Mouse (Mus musculus) liver, adult 2 months (tissue): Measurements from ENCODE around the gene Cplx2. TPM values are rescaled to one million over a fixed set of nuclear protein-coding genes. Genes with fewer than 3 reads are reported as not detected.

ENCODE experiments used
- DNase-seq: peaks from one replicate; pipeline ENCODE4 v3.0.0-alpha.2; 2011; ENCODE audit warnings: low read depth, low spot score; ENCODE audit errors: extremely low read depth
- H3K27ac ChIP-seq: fragments of 200-500 bp; replicated peaks from 2 replicates; pipeline ENCODE4 v1.5.1; 2012; ENCODE audit warnings: low read depth, mild to moderate bottlenecking, control low read depth, inconsistent platforms, low read length; ENCODE audit not compliant: insufficient read depth
- H3K27me3 ChIP-seq: fragments of 200-500 bp; 2 replicates; pipeline ENCODE4 v1.6.1; 2012; ENCODE audit warnings: mild to moderate bottlenecking, moderate library complexity, low read length, inconsistent platforms; ENCODE audit not compliant: control insufficient read depth, insufficient read depth
- H3K36me3 ChIP-seq: fragments of 200-500 bp; 2 replicates; pipeline ENCODE4 v1.6.1; 2012; ENCODE audit warnings: low read length, inconsistent platforms; ENCODE audit not compliant: control insufficient read depth, insufficient read depth
- H3K4me1 ChIP-seq: fragments of 200-500 bp; 2 replicates; pipeline ENCODE4 v1.6.1; 2011; ENCODE audit warnings: low read length; ENCODE audit not compliant: control insufficient read depth, insufficient read depth
- H3K4me3 ChIP-seq: fragments of 200-500 bp; 2 replicates; pipeline ENCODE4 v1.5.1; 2011; ENCODE audit warnings: low read depth, mild to moderate bottlenecking, control low read depth, low read length, moderate library complexity; ENCODE audit not compliant: insufficient read depth
- H3K79me2 ChIP-seq: fragments of 200-500 bp; 2 replicates; pipeline ENCODE4 v1.6.1; 2012; ENCODE audit warnings: inconsistent platforms, mild to moderate bottlenecking, low read length, moderate library complexity; ENCODE audit not compliant: control insufficient read depth, insufficient read depth
- H3K9ac ChIP-seq: fragments of 200-500 bp; 2 replicates; pipeline ENCODE4 v1.6.1; 2012; ENCODE audit warnings: low read depth, mild to moderate bottlenecking, control low read depth, inconsistent platforms, low read length
- CTCF ChIP-seq: fragments of 200-500 bp; IDR thresholded peaks from 2 replicates; pipeline ENCODE4 v1.5.1; 2011; ENCODE audit warnings: low read depth, low read length, control low read depth
- POLR2A ChIP-seq: fragments of 200-500 bp; IDR thresholded peaks from 2 replicates; pipeline ENCODE4 v1.6.1; 2011; ENCODE audit warnings: low read length, control low read depth; ENCODE audit not compliant: insufficient read depth; ENCODE audit errors: extremely low read depth
- WGBS: fragments of 180-500 bp; shearing (Covaris S2); methylation state at CpG from one replicate; pipeline ENCODE4 v1.1.7; 2018; 5-methylcytosine and 5-hydroxymethylcytosine counted together
- polyA plus RNA-seq: library from polyadenylated mRNA; depleted of rRNA; stranded (reverse); fragments of >200 nt; gene quantifications from 2 replicates; pipeline ENCODE4 v1.2.3, GENCODE M21; 2012
- total RNA-seq: library from RNA; depleted of rRNA; stranded (reverse); fragments of >200 nt; gene quantifications from 2 replicates; pipeline ENCODE4 v1.2.3, GENCODE M21; 2014

Cplx2 gene
- total and polyA plus RNA-seq, 2 experiments, result 0.37 to 0.57 TPM

DNA sequence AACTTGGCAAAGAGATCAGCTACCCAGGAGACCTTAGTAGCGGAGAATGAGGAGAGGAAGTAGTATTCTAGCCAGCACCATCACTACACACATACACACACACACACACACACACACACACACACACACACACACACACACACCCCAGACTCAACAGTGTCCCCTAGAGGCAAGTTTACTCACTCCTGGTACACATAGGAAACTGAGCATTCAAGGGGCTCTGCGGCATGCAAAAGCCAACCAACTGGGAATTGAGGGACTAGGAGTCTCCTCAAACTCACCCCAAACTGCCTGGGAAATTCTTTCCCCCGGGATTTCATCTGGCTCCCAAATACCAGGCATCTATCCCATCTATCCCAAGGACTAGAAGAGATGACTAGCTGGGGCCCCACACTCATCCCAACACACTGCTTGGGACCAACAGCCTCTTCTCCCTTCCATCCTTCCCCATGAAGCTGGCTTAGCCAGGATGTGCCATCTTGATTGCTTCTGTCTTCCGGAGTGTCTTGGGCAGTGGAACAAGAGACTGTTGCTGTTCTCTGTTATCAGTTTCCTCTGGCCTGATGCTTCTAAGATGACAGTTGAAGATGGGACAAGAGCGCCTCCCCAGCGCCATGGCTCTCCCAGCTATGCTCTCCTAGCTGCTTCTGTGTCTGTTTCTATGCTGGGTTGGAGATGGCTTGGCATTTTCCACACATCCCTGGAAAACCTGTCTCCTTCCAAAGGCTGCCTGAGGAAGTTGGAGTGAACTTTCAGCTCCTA lies 44.3 kb upstream of the Cplx2 start:
- WGBS, result 85% methylated on average over 6 of the region's 6 CpGs
- Histone ChIP-seq H3K27ac (no peak overlapping the region), H3K9ac (no peak overlapping the region), H3K79me2 (no peaks in the 10 kb centered on the region), H3K36me3 (no peaks in the 10 kb centered on the region), H3K4me3 (no peak overlapping the region), H3K27me3 (no peaks in the 10 kb centered on the region), H3K4me1 (no peaks in the 10 kb centered on the region)
- TF ChIP-seq POLR2A, result no peak
- no peak for TF ChIP-seq CTCF
- no peak for DNase-seq

DNA sequence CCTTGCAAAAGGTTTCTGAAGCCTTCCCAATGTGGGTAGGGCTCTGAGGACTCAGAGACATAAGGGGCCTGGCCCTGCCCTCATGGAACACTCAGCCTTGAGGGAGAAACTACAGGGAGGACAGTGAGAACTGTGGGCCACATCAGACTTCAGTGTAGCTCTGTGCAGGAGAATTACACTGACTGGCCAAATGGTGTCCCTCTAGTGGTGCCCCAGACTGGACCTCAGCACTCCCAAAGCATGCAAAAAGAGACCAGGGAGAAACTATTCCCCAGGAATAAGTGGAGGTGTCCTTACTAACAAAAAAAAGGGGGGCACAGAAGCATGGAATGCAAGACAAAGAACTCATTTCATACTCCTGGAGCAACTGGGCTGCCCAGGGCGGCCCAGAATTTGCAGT lies 43.1 kb upstream of the Cplx2 start:
- DNase-seq, result no peak
- WGBS, result 93% methylated on average over 1 of the region's 1 CpGs
- Histone ChIP-seq H3K4me3 (no peak overlapping the region), H3K27me3 (no peaks in the 10 kb centered on the region), H3K36me3 (no peaks in the 10 kb centered on the region), H3K4me1 (no peaks in the 10 kb centered on the region), H3K9ac (no peak overlapping the region), H3K79me2 (no peaks in the 10 kb centered on the region), H3K27ac (no peak overlapping the region)
- no peak for TF ChIP-seq POLR2A
- no peak for TF ChIP-seq CTCF

DNA sequence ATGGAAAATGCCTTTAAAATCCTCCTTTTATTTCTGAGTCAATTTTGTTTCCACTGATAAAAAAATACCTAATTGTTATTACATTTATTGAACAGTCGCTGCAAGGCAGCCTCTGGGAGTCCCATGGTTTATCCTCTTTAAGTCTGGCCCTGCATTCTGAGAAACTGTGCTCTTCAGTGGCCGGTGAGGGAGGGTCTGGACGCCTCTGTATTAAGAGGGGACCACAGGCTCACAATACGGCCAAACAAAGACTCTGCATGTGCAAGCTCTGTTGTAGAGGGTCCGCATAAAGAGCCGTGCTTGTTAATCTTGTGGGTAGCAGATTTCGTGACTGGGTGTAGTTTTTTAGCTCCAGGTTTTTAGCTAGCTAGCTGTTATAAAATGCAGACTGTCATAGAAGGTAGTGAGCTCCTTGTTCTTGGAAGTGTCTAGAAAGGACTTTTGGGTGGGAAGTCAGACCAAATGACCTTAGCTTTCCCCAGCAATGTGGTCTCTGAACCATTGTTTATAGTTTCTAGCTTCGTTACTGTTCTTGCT lies 42.1 kb upstream of the Cplx2 start:
- H3K36me3 ChIP-seq, result no peaks in the 10 kb centered on the region
- 78% methylated on average over 8 of the region's 8 CpGs for WGBS
- TF ChIP-seq CTCF (no peak), POLR2A (no peak)

DNA sequence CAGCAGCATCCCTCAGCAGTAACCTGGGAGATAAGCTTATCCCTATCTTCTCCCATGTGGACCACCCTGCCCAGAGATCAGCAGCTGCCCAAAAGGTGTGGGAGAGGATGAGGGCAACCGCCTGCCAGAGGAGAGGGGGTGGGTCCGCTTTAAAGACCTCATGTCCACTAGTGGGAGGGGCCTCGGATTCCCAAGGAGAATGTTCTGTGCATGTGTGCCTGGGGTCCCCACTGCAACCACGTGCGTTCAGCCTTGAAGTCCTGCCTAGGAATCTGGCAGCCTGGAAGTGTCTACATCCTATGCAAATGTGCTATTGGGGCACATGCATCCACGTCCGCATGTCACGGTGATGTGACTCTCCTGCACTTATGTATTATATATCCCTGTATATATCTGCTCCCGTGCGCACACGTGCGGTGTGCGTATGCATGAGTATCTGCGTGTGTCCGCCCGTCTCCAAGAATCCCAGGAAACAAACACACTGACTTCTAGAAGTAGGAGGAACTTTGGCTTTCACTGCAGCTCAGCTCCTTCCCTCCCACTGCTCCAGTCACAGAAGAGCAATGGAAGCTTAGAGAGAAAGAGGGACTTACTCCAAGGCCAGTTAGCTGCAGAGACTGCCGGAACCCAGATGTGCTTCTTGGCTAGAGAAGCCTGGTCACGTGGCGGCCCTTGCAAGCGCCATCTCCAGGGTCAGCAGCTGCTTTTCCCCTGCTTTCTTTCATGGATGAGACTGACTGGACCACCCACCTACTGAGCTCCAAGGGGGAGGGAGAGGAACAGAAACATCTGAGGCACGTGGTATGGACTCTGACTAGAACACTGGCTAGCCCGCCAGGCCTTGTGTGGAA lies 39.1 kb upstream of the Cplx2 start:
- Histone ChIP-seq H3K79me2 (no peaks in the 10 kb centered on the region), H3K4me3 (no peak overlapping the region), H3K4me1 (no peaks in the 10 kb centered on the region), H3K36me3 (no peaks in the 10 kb centered on the region), H3K9ac (no peak overlapping the region), H3K27ac (no peak overlapping the region), H3K27me3 (no peaks in the 10 kb centered on the region)
- WGBS, result 84% methylated on average over 22 of the region's 22 CpGs
- DNase-seq, result peak; percentile 9
- TF ChIP-seq POLR2A (no peak), CTCF (no peak)

More for the DNA sequence above, 42.1 kb upstream of the Cplx2 start:
- Histone ChIP-seq H3K27me3 (no peaks in the 10 kb centered on the region), H3K4me3 (no peak overlapping the region), H3K79me2 (no peaks in the 10 kb centered on the region), H3K9ac (no peak overlapping the region), H3K4me1 (no peaks in the 10 kb centered on the region), H3K27ac (no peak overlapping the region)
- DNase-seq, result no peak

DNA sequence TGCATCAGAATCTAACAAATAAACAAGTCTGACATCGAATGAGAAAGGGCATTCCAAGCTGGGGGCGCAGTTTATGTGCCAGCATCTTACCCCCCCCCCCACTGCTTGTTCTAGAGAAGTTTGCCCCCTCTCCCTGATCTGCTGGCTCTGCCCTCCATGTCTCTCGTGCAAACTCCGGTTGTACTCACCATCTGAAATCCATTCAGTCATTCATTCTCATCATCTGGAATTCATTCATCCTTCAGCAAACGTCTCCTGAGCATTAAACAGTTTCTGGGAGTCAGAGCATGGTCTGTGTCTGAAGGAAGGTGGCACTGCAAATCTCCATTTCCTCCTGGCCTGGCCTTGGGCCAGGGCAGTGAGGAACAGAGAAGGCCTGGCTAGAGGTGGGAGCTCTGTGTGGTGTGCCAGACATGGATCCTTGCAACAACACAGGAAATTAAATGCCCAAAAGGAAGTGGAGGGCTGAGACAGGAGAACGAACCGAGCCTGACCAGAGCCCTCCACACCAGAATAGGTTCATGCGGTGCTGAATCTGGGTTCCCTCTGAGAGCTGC lies 38.1 kb upstream of the Cplx2 start:
- no peak for DNase-seq
- Histone ChIP-seq H3K4me1 (no peaks in the 10 kb centered on the region), H3K4me3 (no peak overlapping the region), H3K9ac (no peak overlapping the region), H3K27me3 (no peaks in the 10 kb centered on the region), H3K27ac (no peak overlapping the region), H3K79me2 (no peaks in the 10 kb centered on the region), H3K36me3 (no peaks in the 10 kb centered on the region)
- WGBS, result 77% methylated on average over 8 of the region's 8 CpGs
- TF ChIP-seq POLR2A, result no peak
- no peak for TF ChIP-seq CTCF
